Mouse (Mus musculus) small intestine, adult 2 months (tissue): ENCODE results near the gene Fxyd4. TPM values are rescaled to one million over a fixed set of nuclear protein-coding genes. Genes with fewer than 3 reads are reported as not detected.

Experiments used
- H3K27ac ChIP-seq: fragments of 200-500 bp; 2 replicates; pipeline ENCODE4 v1.5.1; 2012; ENCODE audit warnings: low read depth, low read length, control low read depth, inconsistent platforms; ENCODE audit not compliant: insufficient read depth
- H3K27me3 ChIP-seq: fragments of 200-500 bp; 2 replicates; pipeline ENCODE4 v1.6.1; 2012; ENCODE audit warnings: mild to moderate bottlenecking, moderate library complexity, low read length, inconsistent platforms; ENCODE audit not compliant: control insufficient read depth, insufficient read depth
- H3K36me3 ChIP-seq: fragments of 200-500 bp; 2 replicates; pipeline ENCODE4 v1.6.1; 2012; ENCODE audit warnings: mild to moderate bottlenecking, low read length, control low read depth, inconsistent platforms; ENCODE audit not compliant: control insufficient read depth, insufficient read depth
- H3K4me1 ChIP-seq: fragments of 200-500 bp; 2 replicates; pipeline ENCODE4 v1.6.1; 2012; ENCODE audit warnings: low read length, inconsistent platforms, mixed read lengths; ENCODE audit not compliant: control insufficient read depth, insufficient read depth, insufficient read length
- H3K4me3 ChIP-seq: fragments of 200-500 bp; 2 replicates; pipeline ENCODE4 v1.5.1; 2012; ENCODE audit warnings: low read depth, mild to moderate bottlenecking, control low read depth, inconsistent platforms, low read length, moderate library complexity
- CTCF ChIP-seq: fragments of 200-500 bp; IDR thresholded peaks from 2 replicates; pipeline ENCODE4 v1.5.1; 2012; ENCODE audit warnings: low read depth, mild to moderate bottlenecking, control low read depth, inconsistent platforms, low read length, moderate library complexity, mixed read lengths; ENCODE audit not compliant: insufficient replicate concordance, insufficient read length; ENCODE audit errors: extremely low read depth
- POLR2A ChIP-seq: fragments of 200-500 bp; IDR thresholded peaks from 2 replicates; pipeline ENCODE4 v1.6.1; 2012; ENCODE audit warnings: low read depth, mild to moderate bottlenecking, control low read depth, inconsistent platforms, low read length, moderate library complexity
- WGBS: fragments of 180-500 bp; shearing (Covaris S2); methylation state at CpG from one replicate; pipeline ENCODE4 v1.1.7; 2018; 5-methylcytosine and 5-hydroxymethylcytosine counted together
- polyA plus RNA-seq: library from polyadenylated mRNA; depleted of rRNA; stranded (reverse); fragments of >200 nt; gene quantifications from 2 replicates; pipeline ENCODE4 v1.2.3, GENCODE M21; 2012

Gene Fxyd4
- polyA plus RNA-seq, 1 experiment, result not detected

GRCm38 (mm10) chr6:117928746-117929145 is 8.7 kb downstream of the Fxyd4 start:
- peaks cover 12% of the 10 kb centered on the region for H3K36me3 ChIP-seq
- H3K4me1 ChIP-seq, result no peaks in the 10 kb centered on the region
- H3K27me3 ChIP-seq, result no peaks in the 10 kb centered on the region
- H3K4me3 ChIP-seq, result no peak overlapping the region
- TF ChIP-seq POLR2A (no peak), CTCF (no peak)
- no peak overlapping the region for H3K27ac ChIP-seq
- 78% methylated on average over 5 of the region's 5 CpGs for WGBS

- Histone ChIP-seq H3K4me1 (no peaks in the 10 kb centered on the region), H3K4me3 (no peak overlapping the region), H3K36me3 (peaks cover 15% of the 10 kb centered on the region), H3K27ac (no peak overlapping the region), H3K27me3 (no peaks in the 10 kb centered on the region)
- TF ChIP-seq CTCF (no peak), POLR2A (no peak)
- WGBS, result 83% methylated on average over 7 of the region's 7 CpGs
Observed at GRCm38 (mm10) chr6:117927955-117928354, 9.5 kb downstream of the Fxyd4 start.

- Histone ChIP-seq H3K27me3 (no peaks in the 10 kb centered on the region), H3K36me3 (peaks cover 21% of the 10 kb centered on the region), H3K4me1 (no peaks in the 10 kb centered on the region), H3K4me3 (no peak overlapping the region), H3K27ac (no peak overlapping the region)
- TF ChIP-seq POLR2A (no peak), CTCF (no peak)
- WGBS, result 68% methylated on average over 4 of the region's 4 CpGs
Observed at GRCm38 (mm10) chr6:117926871-117927491, 10.5 kb downstream of the Fxyd4 start.

- Histone ChIP-seq H3K4me3 (no peak overlapping the region), H3K27me3 (no peaks in the 10 kb centered on the region), H3K36me3 (peaks cover 36% of the 10 kb centered on the region), H3K4me1 (peaks cover 2% of the 10 kb centered on the region; the same call in 1 of the 2 replicates), H3K27ac (no peak overlapping the region)
- TF ChIP-seq CTCF (no peak), POLR2A (no peak)
- WGBS, result 65% methylated on average over 3 of the region's 3 CpGs
Observed at GRCm38 (mm10) chr6:117922041-117922440, 15.5 kb downstream of the Fxyd4 start.

- peaks cover 2% of the 10 kb centered on the region; the same call in 1 of the 2 replicates for H3K4me1 ChIP-seq
- H3K27ac ChIP-seq, result no peak overlapping the region
- H3K36me3 ChIP-seq, result peaks cover 34% of the 10 kb centered on the region
- WGBS, result 14% methylated on average over 3 of the region's 3 CpGs
- no peak overlapping the region for H3K4me3 ChIP-seq
- TF ChIP-seq CTCF, result no peak
- TF ChIP-seq POLR2A, result no peak
- H3K27me3 ChIP-seq, result no peaks in the 10 kb centered on the region
Observed at GRCm38 (mm10) chr6:117920659-117921640, 16.5 kb downstream of the Fxyd4 start.

- H3K4me1 ChIP-seq, result peaks cover 6% of the 10 kb centered on the region; the same call in 1 of the 2 replicates
- WGBS, result 2% methylated on average over 5 of the region's 5 CpGs
- H3K36me3 ChIP-seq, result peaks cover 26% of the 10 kb centered on the region
- H3K4me3 ChIP-seq, result peak overlapping the region; percentile 73; the same call in 1 of the 2 replicates
- TF ChIP-seq POLR2A, result no peak
- no peak for TF ChIP-seq CTCF
- no peaks in the 10 kb centered on the region for H3K27me3 ChIP-seq
- peak overlapping the region; percentile 97 for H3K27ac ChIP-seq
Observed at GRCm38 (mm10) chr6:117918043-117918442, 19.4 kb downstream of the Fxyd4 start.

GRCm38 (mm10) chr6:117917576-117917975 is 19.9 kb downstream of the Fxyd4 start:
- H3K36me3 ChIP-seq, result peaks cover 23% of the 10 kb centered on the region
- no peaks in the 10 kb centered on the region for H3K27me3 ChIP-seq
- whole genome bisulfite sequencing, result under 1% methylated on average over 21 of the region's 21 CpGs
- H3K27ac ChIP-seq, result peak overlapping the region; percentile 97
- TF ChIP-seq POLR2A, result peak; percentile 17; the same call in 1 of the 2 replicates
- TF ChIP-seq CTCF, result peak; percentile 6; the same call in 1 of the 2 replicates
- H3K4me1 ChIP-seq, result peaks cover 6% of the 10 kb centered on the region; the same call in 1 of the 2 replicates
- peak overlapping the region; percentile 73 for H3K4me3 ChIP-seq
